Mouse (Mus musculus) inflammation-experienced regulatory T-cells, adult 16 weeks (primary cell): ENCODE data around the gene Svopl. TPM values are rescaled to one million over a fixed set of nuclear protein-coding genes. Genes with fewer than 3 reads are reported as not detected.

Experiments
- polyA plus RNA-seq: library from polyadenylated mRNA; unstranded; fragments of 100-300 nt; shearing (Covaris generic); gene quantifications from one replicate; pipeline ENCODE4 v1.2.1, GENCODE M21; 2017

The Svopl gene
- polyA plus RNA-seq: 0.11 TPM

DNA sequence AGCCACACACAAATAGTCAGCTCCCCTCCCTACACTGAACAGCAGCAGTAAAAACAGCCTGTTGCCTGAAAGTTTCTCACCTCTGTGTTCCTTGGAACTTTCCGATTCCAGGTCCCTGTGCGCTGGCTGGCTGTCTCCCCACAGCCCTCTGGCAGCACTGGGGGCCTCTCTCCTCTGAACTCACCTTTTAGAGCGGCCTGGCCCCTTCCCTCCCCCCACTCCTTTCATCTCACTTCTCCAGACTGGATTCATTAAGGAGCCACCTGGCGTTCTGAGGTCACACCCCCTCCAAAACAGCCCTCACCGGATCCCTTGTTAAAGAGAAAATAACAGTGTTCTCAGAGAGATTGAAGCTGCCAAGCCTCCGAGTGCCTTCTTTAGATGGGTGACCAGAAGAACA, at the start of gene Svopl:
Gene Svopl (minus strand): TSS at position 159 of the 400 bp plus-strand sequence.

Other genes with a start within 250 kb of the Svopl start
- gene Trim24, start 176.2 kb downstream of the Svopl start, polyA plus RNA-seq: 6.0 TPM
- not detected for gene Tmem213, start 62.3 kb upstream of the Svopl start, polyA plus RNA-seq
- gene Atp6v0a4, start 77.6 kb upstream of the Svopl start, polyA plus RNA-seq: not detected
- gene D630045J12Rik, start 207.0 kb upstream of the Svopl start, polyA plus RNA-seq: 0.20 TPM